Mouse (Mus musculus) layer of hippocampus, postnatal 25 days (tissue): ENCODE measurements at regions not wholly inside any gene's neighbourhood (a gene's known extent, or its start where the extent isn't known, plus 50 kb on each side); places are given as distances from the start of the nearest gene placed in this dataset.

Experiments
- DNase-seq, 2 experiments: peaks; one replicate each; pipeline ENCODE4 v3.0.0; 2022; ENCODE audit warnings: mixed read lengths in 2 of 2, low spot score in 1 of 2; ENCODE audit errors: extremely low spot score in 1 of 2

- no peak for DNase-seq
Observed at GRCm38 (mm10) chr2:46218336-46218957, 1101.3 kb upstream of the Zeb2 start.

- no peak for DNase-seq
Observed at GRCm38 (mm10) chr2:46199341-46199740, 1082.1 kb upstream of the Zeb2 start.

DNA sequence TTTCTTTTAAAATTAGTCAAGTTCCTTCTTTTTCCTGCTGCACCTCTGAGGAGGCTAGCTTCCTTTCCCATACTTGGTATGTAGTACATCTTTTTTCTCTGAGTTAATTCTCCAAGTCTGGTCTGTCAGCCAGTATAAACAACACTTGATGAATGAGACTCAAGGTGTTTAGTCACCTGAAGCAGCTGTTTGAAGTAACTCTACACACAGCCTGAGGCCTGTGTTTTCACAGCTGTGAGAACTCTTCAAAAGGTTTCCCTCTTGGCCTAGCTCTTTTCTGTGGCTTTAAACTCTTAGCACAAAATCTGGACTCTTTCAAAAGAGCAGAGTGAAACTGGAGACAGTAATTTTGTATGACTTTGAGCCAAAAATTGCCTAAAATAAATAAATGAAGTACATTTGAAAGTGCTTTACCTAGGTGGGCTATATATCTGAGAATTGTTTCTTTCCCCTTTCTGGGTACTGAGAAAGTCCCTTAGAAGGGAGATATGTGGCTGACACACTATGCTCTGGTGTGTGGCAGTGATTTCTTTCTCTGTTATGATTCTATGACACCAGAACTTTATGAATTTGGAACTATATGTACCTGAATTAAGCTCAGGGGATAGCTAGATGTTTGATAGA is 1070.2 kb upstream of the Zeb2 start:
- no peak for DNase-seq

DNA sequence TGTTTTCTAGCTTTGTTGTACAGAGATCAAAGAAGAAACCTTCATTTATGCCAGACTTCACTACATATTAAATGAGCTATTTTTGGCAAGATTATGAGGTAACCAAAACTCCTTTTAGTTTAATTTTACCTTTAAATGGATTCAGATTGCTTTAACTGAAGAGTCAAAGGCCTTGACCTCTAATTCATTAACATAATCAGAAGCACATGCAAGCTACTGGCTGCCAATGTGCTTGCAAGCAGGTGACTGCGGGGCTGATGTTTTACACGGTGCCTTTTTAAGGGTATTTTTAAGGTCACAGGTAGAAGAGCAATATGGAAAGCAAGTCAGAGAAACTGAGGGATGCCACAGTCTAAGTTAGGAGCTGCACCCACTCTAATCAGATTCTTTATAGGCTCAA is 1066.0 kb upstream of the Zeb2 start:
- no peak for DNase-seq

DNA sequence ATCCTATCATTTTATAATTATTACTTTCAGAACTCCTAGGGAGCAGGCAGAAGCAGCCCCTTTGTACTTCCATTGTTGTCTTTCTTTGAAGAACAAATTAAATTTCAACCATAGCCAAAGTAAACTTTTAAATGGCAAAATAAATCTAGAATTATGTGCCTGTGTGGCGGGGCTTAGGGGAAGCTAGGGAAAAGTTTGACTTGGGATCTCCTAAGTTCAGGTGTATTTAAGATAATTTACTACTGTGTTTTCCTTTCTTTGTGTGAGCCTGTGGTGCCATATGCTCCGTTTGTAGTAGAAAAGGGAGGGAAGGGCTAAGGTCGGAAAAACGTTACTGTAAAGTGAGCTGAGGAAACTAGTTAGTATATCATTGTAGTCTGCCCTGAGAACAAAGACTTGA is 1062.5 kb upstream of the Zeb2 start:
- DNase-seq = no peak

DNA sequence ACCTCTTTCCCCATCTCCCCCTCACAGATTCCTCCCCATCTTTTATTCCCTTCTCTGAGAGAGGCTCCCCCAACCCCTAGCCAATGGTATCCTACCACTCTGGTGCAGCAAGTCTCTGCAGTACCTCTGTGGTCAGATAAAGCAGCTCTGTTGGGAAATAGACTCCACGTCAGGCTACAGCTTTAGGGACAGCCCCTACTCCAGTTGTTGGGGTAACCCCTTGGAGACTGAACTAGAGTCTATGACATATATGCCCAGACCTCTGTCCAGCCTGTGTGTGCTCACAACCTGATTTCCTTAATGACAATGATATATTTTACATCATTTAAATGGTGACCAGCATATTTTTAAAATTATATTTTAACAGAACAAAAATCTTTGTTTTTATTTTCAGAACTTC is 1051.3 kb upstream of the Zeb2 start:
- DNase-seq = no peak

DNA sequence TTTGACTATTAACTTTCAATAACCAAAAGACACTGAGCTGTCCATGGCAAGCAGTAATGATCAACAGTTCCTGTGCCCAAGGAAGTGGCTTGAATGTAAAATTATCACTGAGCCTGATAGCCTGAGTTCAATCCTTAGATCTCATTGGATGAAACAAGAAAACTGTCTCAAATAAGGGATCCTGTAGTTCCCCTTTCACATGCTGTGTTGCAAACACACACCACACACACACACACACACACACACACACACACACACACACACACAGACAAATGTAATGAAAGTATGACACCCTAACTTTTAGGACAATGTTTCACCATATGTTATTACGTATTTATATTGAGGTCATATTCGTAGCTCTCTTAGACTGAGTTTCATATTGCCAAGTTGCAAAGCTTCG is 1032.7 kb upstream of the Zeb2 start:
- no peak for DNase-seq

GRCm38 (mm10) chr2:46119871-46120270 is 1002.7 kb upstream of the Zeb2 start:
- DNase-seq = no peak

DNA sequence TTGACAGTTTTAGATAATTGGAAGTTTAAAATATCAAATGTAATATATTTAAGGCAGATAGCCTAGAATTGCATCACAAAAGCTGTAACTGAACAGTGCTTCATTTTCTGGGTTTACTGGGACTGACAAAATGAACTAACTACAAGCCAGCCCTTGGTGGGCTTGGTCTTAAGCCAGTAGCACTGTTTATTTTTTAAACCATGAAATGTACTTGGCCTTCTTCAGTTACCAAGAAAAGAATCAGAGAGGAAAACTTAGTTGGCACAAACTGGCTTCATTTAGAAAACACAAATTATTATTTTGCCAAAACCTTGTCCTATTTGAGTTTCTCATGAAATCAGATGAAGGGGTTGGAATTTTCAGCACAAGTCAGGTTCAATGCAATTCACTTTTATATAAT is 989.8 kb upstream of the Zeb2 start:
- no peak for DNase-seq

GRCm38 (mm10) chr2:46065034-46065802 is 948.0 kb upstream of the Zeb2 start:
- DNase-seq = no peak

GRCm38 (mm10) chr2:46055729-46056128 is 938.5 kb upstream of the Zeb2 start:
- DNase-seq = no peak

DNA sequence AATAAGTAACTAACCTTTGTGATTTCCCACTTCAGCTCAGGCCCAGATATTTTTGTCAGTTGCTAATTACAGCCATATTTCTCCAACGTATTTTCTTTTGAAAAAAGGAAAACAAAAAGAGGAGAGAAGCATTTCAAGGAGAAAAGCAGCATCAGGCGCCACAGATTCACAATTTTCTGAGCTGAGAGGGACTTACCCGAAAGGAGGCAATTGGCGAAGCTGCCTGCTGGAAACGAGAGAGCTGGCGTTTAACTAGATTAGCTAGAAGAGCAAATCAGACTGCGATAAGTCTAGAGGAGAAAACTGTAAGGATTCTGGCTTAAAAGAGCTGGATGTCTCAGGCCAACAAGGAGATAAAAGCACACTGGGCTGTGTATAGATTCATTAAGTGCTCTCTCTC is 937.7 kb upstream of the Zeb2 start:
- DNase-seq = no peak

- DNase-seq = no peak
Observed at GRCm38 (mm10) chr2:46021854-46022253, 904.7 kb upstream of the Zeb2 start.

- no peak for DNase-seq
Observed at GRCm38 (mm10) chr2:46013771-46014269, 896.6 kb upstream of the Zeb2 start.

DNA sequence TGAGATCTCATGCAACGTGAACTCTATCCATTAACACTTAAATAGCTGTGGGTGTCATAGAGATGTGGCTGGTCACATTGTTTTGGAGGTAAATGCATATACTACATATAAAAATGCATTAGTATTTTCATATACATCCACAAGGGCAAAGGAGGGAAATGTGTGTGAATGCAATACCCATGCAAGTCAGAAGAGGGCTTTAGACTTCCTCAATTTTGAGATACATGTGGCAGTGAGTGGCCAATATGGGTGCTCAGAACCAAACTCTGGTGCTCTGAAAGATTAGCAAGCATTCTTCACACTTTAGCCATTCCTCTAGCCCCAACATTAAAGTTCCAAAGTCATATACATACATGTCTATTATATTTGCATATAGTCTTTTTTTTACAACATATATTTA is 895.5 kb upstream of the Zeb2 start:
- DNase-seq = no peak

DNA sequence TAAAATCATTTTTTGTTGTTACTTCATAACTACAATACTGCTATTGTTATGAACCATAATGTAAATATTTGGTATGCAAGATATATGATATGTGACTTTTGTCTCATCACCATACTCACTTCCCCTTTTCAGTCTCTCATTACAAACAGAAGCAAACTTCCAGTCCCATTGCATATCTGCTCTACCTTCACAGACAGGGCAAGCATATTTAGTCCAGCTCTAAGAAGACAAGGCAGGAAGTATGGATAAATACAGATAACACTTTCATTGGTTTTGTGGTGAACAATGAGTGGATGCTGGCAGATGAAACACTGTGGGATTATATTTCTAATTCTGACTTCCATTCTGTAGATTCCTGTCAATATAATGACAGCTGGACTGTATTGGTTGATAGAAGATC is 858.0 kb upstream of the Zeb2 start:
- no peak for DNase-seq

- no peak for DNase-seq
Observed at GRCm38 (mm10) chr2:45968635-45969034, 851.4 kb upstream of the Zeb2 start.

GRCm38 (mm10) chr2:45956792-45957330 is 839.7 kb upstream of the Zeb2 start:
- no peak for DNase-seq

DNA sequence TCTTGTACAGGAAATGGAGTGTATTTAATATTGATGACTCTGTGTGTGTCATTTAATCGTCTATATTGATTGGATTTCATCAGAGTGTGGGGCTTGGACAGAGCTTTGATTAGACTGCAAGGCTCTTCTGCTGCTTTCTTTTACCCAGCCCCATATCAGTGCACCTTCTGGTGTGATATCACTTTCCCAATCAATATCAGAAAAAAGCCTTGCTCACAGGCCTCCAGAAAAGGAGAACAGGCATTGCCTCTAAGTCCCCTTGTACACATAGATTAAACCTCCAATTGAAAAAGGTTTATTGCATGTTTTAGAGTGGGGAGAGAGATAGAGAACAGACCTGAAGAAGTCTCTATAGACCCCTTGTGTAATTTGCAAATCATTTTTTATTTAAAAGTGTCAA is 831.6 kb upstream of the Zeb2 start:
- DNase-seq = no peak

DNA sequence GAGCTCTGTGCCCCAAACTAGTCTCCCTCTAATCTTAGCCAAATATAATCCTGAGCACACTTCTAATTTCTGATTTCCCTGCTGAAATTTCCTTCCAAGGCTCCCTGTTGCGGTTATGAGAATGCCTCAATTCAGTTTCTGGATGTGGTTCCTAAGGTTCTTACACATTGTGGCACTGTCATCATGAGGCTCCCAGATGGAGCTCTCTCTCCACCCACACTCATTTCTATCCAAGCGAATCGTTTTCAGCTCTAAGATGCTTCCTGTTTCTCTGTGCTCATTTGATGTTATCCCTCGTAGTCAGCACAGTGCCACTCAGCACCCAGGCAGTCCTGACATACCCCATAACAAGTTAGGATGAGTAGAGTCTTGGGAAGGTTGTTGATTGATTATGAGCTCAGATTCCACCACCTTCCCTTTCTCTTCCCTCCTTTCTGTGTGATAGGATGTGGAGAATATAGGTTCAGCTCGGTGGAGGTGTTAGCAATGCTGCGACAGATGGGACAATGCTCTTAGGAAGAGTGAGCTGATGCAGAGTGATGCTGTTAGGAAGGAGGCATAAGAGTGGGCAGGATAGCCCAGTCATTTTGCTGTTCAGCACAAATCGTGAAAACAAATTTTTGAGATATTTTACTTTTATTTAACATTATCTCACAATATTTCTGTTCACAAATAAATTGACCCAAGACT is 808.7 kb upstream of the Zeb2 start:
- no peak for DNase-seq

DNA sequence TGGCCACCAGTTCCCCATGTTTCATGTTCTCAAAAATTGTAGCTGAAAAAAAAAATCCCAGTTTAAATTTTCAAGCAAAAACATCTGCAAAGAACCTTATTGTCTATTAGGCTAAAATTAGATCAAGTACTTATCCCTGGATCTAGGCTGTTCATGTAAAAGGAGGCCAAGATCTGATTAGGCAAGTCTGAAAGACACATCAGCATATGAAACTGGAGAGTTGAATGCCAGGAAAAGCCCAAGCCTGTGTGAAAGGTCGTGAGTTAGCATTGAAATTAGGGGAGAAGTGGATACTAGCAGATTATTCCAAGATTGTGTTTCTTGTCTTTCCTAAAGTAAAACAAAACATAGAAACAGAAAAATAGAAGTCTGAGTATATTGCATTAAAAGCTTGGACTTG is 791.7 kb upstream of the Zeb2 start:
- no peak for DNase-seq
